Mouse (Mus musculus): ENCODE measurements at regions not wholly inside any gene's neighbourhood (a gene's known extent, or its start where the extent isn't known, plus 50 kb on each side); places are given as distances from the start of the nearest gene placed in this dataset.

DNA sequence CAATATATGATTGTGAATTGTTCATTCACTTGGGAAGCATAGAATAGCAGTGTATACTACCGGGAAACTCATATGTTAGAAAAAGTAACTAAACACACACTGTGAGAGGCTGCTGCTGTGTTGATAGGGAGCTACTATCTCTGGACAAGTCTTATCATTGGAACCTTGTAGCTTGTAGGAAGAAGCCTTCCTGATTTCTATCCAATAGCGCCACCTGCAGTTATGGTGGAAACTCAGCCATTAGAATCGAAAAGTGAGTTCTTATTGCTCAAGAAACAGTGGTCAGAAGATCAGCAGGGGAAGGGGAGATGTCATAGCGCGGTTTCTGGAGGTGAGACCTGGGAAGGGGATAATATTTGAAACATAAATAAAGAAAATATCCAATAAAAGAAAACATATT lies 1245.1 kb upstream of the Cdh6 start:
- Histone ChIP-seq H3K36me3 (ENCODE audit: control insufficient read depth, insufficient read depth, low read length) (no peaks in the 10 kb centered on the region), H3K4me1 (ENCODE audit: control insufficient read depth, insufficient read depth, low read length) (no peaks in the 10 kb centered on the region), H3K27me3 (ENCODE audit: control insufficient read depth, insufficient read depth, low read length) (no peaks in the 10 kb centered on the region), H3K27ac (replicated peaks; ENCODE audit: insufficient read depth, low read depth, low read length) (no peak overlapping the region), H3K4me3 (ENCODE audit: insufficient read depth, low read depth, low read length) (no peak overlapping the region), H3K9ac (ENCODE audit: low read depth, low read length) (no peak overlapping the region), H3K79me2 (ENCODE audit: control insufficient read depth, insufficient read depth, low read length) (no peaks in the 10 kb centered on the region)
- WGBS = 42% methylated on average over 5 of the region's 5 CpGs
- no peak for TF ChIP-seq POLR2A (IDR thresholded peaks at IDR 0.05; ENCODE audit: extremely low read depth, insufficient read depth, low read length)
- TF ChIP-seq CTCF (IDR thresholded peaks at IDR 0.05; ENCODE audit: low read depth, low read length) = no peak
- peak; percentile 1 for DNase-seq (ENCODE audit: extremely low read depth, low read depth, low spot score)

DNA sequence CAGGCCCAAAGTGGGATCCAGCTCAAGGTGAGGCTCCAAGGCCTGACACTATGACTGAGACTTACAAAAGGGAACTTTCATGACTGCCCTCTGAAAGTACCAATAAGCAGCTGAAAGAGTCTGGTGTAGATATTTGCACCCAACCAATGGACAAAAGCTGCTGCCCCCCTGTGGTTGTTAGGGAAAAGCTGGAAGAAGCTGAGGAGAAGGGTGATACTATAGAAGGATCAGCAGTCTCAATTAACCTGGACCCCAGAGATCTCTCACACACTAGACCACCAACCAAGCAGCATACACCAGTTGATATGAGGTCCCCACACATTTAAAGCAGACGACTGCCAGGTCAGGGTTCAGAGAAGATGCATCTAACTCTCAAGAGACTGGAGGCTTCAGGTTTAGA lies 1211.9 kb upstream of the Cdh6 start:
- H3K4me1 ChIP-seq (ENCODE audit: control insufficient read depth, insufficient read depth, low read length) = no peaks in the 10 kb centered on the region
- no peak for DNase-seq (ENCODE audit: extremely low read depth, low read depth, low spot score)
- no peak for TF ChIP-seq CTCF (IDR thresholded peaks at IDR 0.05; ENCODE audit: low read depth, low read length)
- TF ChIP-seq POLR2A (IDR thresholded peaks at IDR 0.05; ENCODE audit: extremely low read depth, insufficient read depth, low read length) = no peak
- no peaks in the 10 kb centered on the region for H3K36me3 ChIP-seq (ENCODE audit: control insufficient read depth, insufficient read depth, low read length)
- WGBS = 49% methylated on average over 1 of the region's 1 CpGs
- H3K27ac ChIP-seq (replicated peaks; ENCODE audit: insufficient read depth, low read depth, low read length) = no peak overlapping the region
- no peak overlapping the region for H3K9ac ChIP-seq (ENCODE audit: low read depth, low read length)
- H3K27me3 ChIP-seq (ENCODE audit: control insufficient read depth, insufficient read depth, low read length) = no peaks in the 10 kb centered on the region
- H3K4me3 ChIP-seq (ENCODE audit: insufficient read depth, low read depth, low read length) = no peak overlapping the region
- H3K79me2 ChIP-seq (ENCODE audit: control insufficient read depth, insufficient read depth, low read length) = no peaks in the 10 kb centered on the region

DNA sequence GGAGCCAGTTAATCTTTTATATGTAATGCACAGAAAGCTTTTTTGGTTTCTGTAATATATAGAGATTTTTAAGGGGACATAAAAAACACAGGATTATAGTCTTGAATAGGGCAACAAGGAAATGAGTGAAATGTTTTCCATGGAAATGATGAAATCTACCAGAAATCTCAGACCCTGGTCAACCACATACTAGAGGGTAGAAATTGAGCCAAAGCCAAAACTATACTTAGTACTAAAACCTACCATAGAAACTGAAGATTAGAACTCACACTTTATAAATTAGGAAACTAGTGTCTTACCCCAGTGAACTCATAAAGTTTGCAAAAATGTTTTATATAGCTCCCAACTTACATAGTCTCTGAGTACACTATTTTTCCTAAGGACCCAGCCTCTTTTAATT lies 1204.9 kb upstream of the Cdh6 start:
- H3K27ac ChIP-seq (replicated peaks; ENCODE audit: insufficient read depth, low read depth, low read length) = no peak overlapping the region
- no peak for TF ChIP-seq POLR2A (IDR thresholded peaks at IDR 0.05; ENCODE audit: extremely low read depth, insufficient read depth, low read length)
- no peak for TF ChIP-seq CTCF (IDR thresholded peaks at IDR 0.05; ENCODE audit: low read depth, low read length)
- no peaks in the 10 kb centered on the region for H3K4me1 ChIP-seq (ENCODE audit: control insufficient read depth, insufficient read depth, low read length)

More for the DNA sequence above, 1204.9 kb upstream of the Cdh6 start:
- Histone ChIP-seq H3K79me2 (ENCODE audit: control insufficient read depth, insufficient read depth, low read length) (no peaks in the 10 kb centered on the region), H3K4me3 (ENCODE audit: insufficient read depth, low read depth, low read length) (no peak overlapping the region), H3K9ac (ENCODE audit: low read depth, low read length) (no peak overlapping the region), H3K36me3 (ENCODE audit: control insufficient read depth, insufficient read depth, low read length) (no peaks in the 10 kb centered on the region), H3K27me3 (ENCODE audit: control insufficient read depth, insufficient read depth, low read length) (no peaks in the 10 kb centered on the region)
- DNase-seq (ENCODE audit: extremely low read depth, low read depth, low spot score) = no peak
